Mouse (Mus musculus) gastrocnemius, adult 8-10 months (tissue): ENCODE data around the gene Cd52. TPM values are rescaled to one million over a fixed set of nuclear protein-coding genes. Genes with fewer than 3 reads are reported as not detected.
A peak's percentile ranks its signal among the peaks of the same experiment; 100 is the strongest.

Experiments used
- DNase-seq, 2 experiments: peaks; one replicate each; pipeline ENCODE4 v3.0.0; 2022; ENCODE audit warnings: low spot score in 2 of 2
- total RNA-seq, 4 experiments: library from RNA; stranded (reverse); gene quantifications; 2 replicates each; pipeline ENCODE4 v1.2.4; 2022

Cd52 gene
- total RNA-seq, 4 experiments from 2014 or later = 0.85 TPM; not detected in 3

GRCm38 (mm10) chr4:134119042-134119441 is 24.2 kb upstream of the Cd52 start:
- DNase-seq = no peak

- DNase-seq = no peak
These were observed 23.4 kb upstream of the Cd52 start for GRCm38 (mm10) chr4:134118126-134118800.

- DNase-seq = no peak
These were observed 22.1 kb upstream of the Cd52 start for GRCm38 (mm10) chr4:134117012-134117411.

GRCm38 (mm10) chr4:134116501-134116900 is 21.6 kb upstream of the Cd52 start:
- DNase-seq = no peak

- no peak for DNase-seq
These were observed 20.6 kb upstream of the Cd52 start for GRCm38 (mm10) chr4:134115215-134116144.

- DNase-seq = no peak
These were observed 19.2 kb upstream of the Cd52 start for GRCm38 (mm10) chr4:134114038-134114437.

GRCm38 (mm10) chr4:134113356-134113994 is 18.6 kb upstream of the Cd52 start:
- no peak for DNase-seq

- no peak for DNase-seq
These were observed 17.5 kb upstream of the Cd52 start for GRCm38 (mm10) chr4:134112403-134112802.

- DNase-seq = no peak
These were observed 15.8 kb upstream of the Cd52 start for GRCm38 (mm10) chr4:134110653-134111052.

GRCm38 (mm10) chr4:134108196-134108595 is 13.3 kb upstream of the Cd52 start:
- DNase-seq = no peak

- no peak for DNase-seq
These were observed 12.8 kb upstream of the Cd52 start for GRCm38 (mm10) chr4:134107730-134108129.

- no peak for DNase-seq
These were observed 11.2 kb upstream of the Cd52 start for GRCm38 (mm10) chr4:134106105-134106504.

- DNase-seq = no peak
These were observed 7.8 kb upstream of the Cd52 start for GRCm38 (mm10) chr4:134102742-134103119.

- peak; percentile 66 to 76 for DNase-seq
These were observed 7.3 kb upstream of the Cd52 start, which contains the start of gene Ubxn11 for GRCm38 (mm10) chr4:134101979-134102741. Gene Ubxn11 (plus strand): TSS chr4:134102570.

GRCm38 (mm10) chr4:134100245-134100644 is 5.4 kb upstream of the Cd52 start:
- no peak for DNase-seq

GRCm38 (mm10) chr4:134098628-134099027 is 3.7 kb upstream of the Cd52 start:
- no peak for DNase-seq

GRCm38 (mm10) chr4:134097015-134097608 is 2.2 kb upstream of the Cd52 start:
- DNase-seq = no peak

GRCm38 (mm10) chr4:134096120-134096519 is 1.2 kb upstream of the Cd52 start:
- DNase-seq = no peak

GRCm38 (mm10) chr4:134094004-134094564 is 798 bp downstream of the Cd52 start:
- DNase-seq = no peak
